Mouse (Mus musculus) T-cell, adult 2 months (primary cell): ENCODE measurements at regions not wholly inside any gene's neighbourhood (a gene's known extent, or its start where the extent isn't known, plus 50 kb on each side); places are given as distances from the start of the nearest gene placed in this dataset.

Source experiments
- DNase-seq: peaks from one replicate; pipeline ENCODE4 v3.0.0; 2022; ENCODE audit warnings: low spot score

DNA sequence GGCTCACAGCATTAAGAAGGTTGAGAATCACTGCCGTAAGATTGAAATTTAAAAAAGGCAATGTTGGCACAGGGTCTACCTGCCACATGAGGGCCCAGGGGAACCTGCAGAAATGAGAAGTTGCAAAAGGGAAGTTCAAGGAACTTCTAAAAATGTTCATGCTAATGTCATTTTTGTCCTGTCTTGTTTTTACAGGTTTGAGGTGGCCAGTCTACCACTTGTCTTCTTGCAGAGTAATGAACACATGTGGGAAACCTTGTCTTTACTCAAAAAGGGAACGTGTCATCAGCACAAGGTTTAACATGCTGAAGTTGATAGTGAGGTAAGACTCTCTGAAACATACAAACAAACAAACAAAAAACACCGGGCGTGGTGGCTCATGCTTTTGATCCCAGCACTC lies 71.4 kb upstream of the Nanos1 start:
- DNase-seq = no peak

GRCm38 (mm10) chr19:60682283-60682682 lies 73.5 kb upstream of the Nanos1 start:
- DNase-seq = no peak

DNA sequence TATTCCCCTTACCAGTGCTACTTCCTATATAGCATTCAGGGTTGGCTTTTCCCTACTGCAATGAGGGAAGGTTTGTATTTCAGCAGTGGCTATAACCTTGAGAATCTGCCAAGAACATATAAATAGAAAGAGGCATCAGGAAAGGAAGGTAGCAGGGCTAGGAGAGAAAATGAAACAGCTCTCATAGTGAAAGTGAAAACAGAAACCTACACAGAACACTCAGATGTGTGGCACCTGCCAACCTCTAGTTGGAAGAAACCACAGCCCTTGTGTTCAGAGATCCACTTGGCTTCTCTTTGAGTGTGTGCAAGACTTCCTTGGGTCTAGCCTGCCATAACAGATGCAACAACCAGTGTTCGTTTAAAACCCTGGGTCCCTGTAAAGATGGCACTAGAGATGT lies 74.3 kb upstream of the Nanos1 start:
- DNase-seq = peak; percentile 1

- DNase-seq = no peak
These were observed 77.6 kb upstream of the Nanos1 start for GRCm38 (mm10) chr19:60678236-60678635.

GRCm38 (mm10) chr19:60674953-60675472 lies 80.8 kb upstream of the Nanos1 start:
- no peak for DNase-seq

- DNase-seq = no peak
These were observed 85.0 kb upstream of the Nanos1 start for GRCm38 (mm10) chr19:60670781-60671180.

DNA sequence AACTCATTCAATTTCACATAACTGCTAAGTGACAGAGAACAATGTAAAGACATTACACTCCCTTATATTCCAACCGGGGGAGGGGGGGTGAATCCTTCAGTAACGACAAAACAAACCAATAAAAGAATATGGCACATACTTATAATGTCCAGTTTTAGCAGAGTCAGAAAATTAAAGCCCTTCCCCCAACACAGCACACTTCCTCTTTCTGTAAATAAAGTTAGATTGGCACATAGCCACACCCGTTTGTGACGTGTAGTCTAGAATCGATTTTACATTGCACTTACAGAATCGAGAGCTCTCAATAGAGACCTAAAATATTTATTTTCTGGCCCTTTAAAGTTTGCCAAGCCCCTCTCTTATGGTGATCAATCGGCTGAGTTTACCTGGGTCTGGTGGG lies 85.0 kb upstream of the Cacul1 start:
- DNase-seq = no peak

- DNase-seq = no peak
These were observed 70.4 kb upstream of the Cacul1 start for GRCm38 (mm10) chr19:60651102-60651695.

- no peak for DNase-seq
These were observed 59.2 kb upstream of the Cacul1 start for GRCm38 (mm10) chr19:60640065-60640464.
